Mouse (Mus musculus) forebrain, embryonic 16.5 days (tissue): ENCODE data around the gene Aup1. TPM values are rescaled to one million over a fixed set of nuclear protein-coding genes. Genes with fewer than 3 reads are reported as not detected.

Experiments
- ATAC-seq: fragments of 200-750 bp; cut with Nextera tagmentation; 2 replicates; pipeline ENCODE4 v1.8.0; 2017; ENCODE audit warnings: mild to moderate bottlenecking, moderate library complexity
- H3K27ac ChIP-seq: fragments of 300-500 bp; sonication (generic); 2 replicates; pipeline ENCODE4 v1.5.1; 2014; ENCODE audit warnings: low read length, control low read depth
- H3K27me3 ChIP-seq: fragments of 300-500 bp; sonication (generic); replicated peaks from 2 replicates; pipeline ENCODE4 v1.6.1; 2014; ENCODE audit warnings: low read length; ENCODE audit not compliant: control insufficient read depth, insufficient read depth
- H3K36me3 ChIP-seq: fragments of 300-500 bp; sonication (generic); 2 replicates; pipeline ENCODE4 v1.6.1; 2014; ENCODE audit not compliant: control insufficient read depth, insufficient read depth
- H3K4me1 ChIP-seq: fragments of 300-500 bp; sonication (generic); replicated peaks from 2 replicates; pipeline ENCODE4 v1.6.1; 2014; ENCODE audit warnings: low read length; ENCODE audit not compliant: control insufficient read depth, insufficient read depth
- H3K4me2 ChIP-seq: fragments of 300-500 bp; sonication (generic); 2 replicates; pipeline ENCODE4 v1.6.1; 2014; ENCODE audit warnings: mild to moderate bottlenecking, low read length, control low read depth
- H3K4me3 ChIP-seq: fragments of 300-500 bp; sonication (generic); replicated peaks from 2 replicates; pipeline ENCODE4 v1.5.1; 2014; ENCODE audit warnings: mild to moderate bottlenecking, low read length, control low read depth
- H3K9ac ChIP-seq: fragments of 300-500 bp; sonication (generic); replicated peaks from 2 replicates; pipeline ENCODE4 v1.6.1; 2014; ENCODE audit warnings: low read depth, low read length, control low read depth
- H3K9me3 ChIP-seq: fragments of 300-500 bp; sonication (generic); 2 replicates; pipeline ENCODE4 v1.6.1; 2016; ENCODE audit warnings: low read length; ENCODE audit not compliant: control insufficient read depth
- WGBS: fragments of 180-500 bp; shearing (Covaris S2); extraction: QIAGEN DNeasy Blood & Tissue Kit; methylation state at CpG from one replicate; pipeline ENCODE4 v1.1.7; 2014; 5-methylcytosine and 5-hydroxymethylcytosine counted together
- polyA plus RNA-seq: library from polyadenylated mRNA; unstranded; fragments of >200 nt; fragmentation: Nextera tagmentation; extraction: Ambion mirVana; gene quantifications from 2 replicates; pipeline ENCODE4 v1.2.1, GENCODE M21; 2015

The Aup1 gene
- polyA plus RNA-seq, 1 experiment from 2014 or later, result 186 TPM

GRCm38 (mm10) chr6:83037188-83037587 lies 17.1 kb upstream of the Aup1 start:
- H3K27me3 ChIP-seq, result peaks cover 9% of the 10 kb centered on the region
- WGBS, result 76% methylated on average over 8 of the region's 8 CpGs
- H3K9ac ChIP-seq, result no peak overlapping the region
- H3K27ac ChIP-seq, result no peak overlapping the region
- no peak overlapping the region for H3K4me3 ChIP-seq
- no peaks in the 10 kb centered on the region for H3K36me3 ChIP-seq
- ATAC-seq, result no peak
- no peak overlapping the region for H3K4me2 ChIP-seq
- peaks cover 28% of the 10 kb centered on the region for H3K4me1 ChIP-seq
- H3K9me3 ChIP-seq, result no peaks in the 10 kb centered on the region

- ATAC-seq, result peak; percentile 53
- H3K27ac ChIP-seq, result no peak overlapping the region
- H3K4me3 ChIP-seq, result peak overlapping the region; percentile 40
- peaks cover 16% of the 10 kb centered on the region for H3K4me1 ChIP-seq
- no peaks in the 10 kb centered on the region for H3K36me3 ChIP-seq
- peak overlapping the region; percentile 43 for H3K9ac ChIP-seq
- H3K9me3 ChIP-seq, result no peaks in the 10 kb centered on the region
- peaks cover under 1% of the 10 kb centered on the region; the same call in 1 of the 2 replicates for H3K27me3 ChIP-seq
- peak overlapping the region; percentile 75 for H3K4me2 ChIP-seq
- 7% methylated on average over 24 of the region's 24 CpGs for WGBS
Observed at GRCm38 (mm10) chr6:83038496-83039012, 15.8 kb upstream of the Aup1 start.

- Histone ChIP-seq H3K4me1 (peaks cover 8% of the 10 kb centered on the region), H3K36me3 (no peaks in the 10 kb centered on the region), H3K4me3 (no peak overlapping the region), H3K4me2 (no peak overlapping the region), H3K9ac (no peak overlapping the region), H3K9me3 (no peaks in the 10 kb centered on the region), H3K27me3 (no peaks in the 10 kb centered on the region), H3K27ac (no peak overlapping the region)
- no peak for ATAC-seq
- 70% methylated on average over 5 of the region's 5 CpGs for WGBS
Observed at GRCm38 (mm10) chr6:83040601-83041000, 13.7 kb upstream of the Aup1 start.

GRCm38 (mm10) chr6:83043561-83043960 lies 10.8 kb upstream of the Aup1 start:
- ATAC-seq, result no peak
- H3K4me3 ChIP-seq, result no peak overlapping the region
- H3K27ac ChIP-seq, result no peak overlapping the region
- 65% methylated on average over 6 of the region's 6 CpGs for WGBS
- H3K36me3 ChIP-seq, result no peaks in the 10 kb centered on the region
- no peaks in the 10 kb centered on the region for H3K9me3 ChIP-seq
- no peaks in the 10 kb centered on the region for H3K27me3 ChIP-seq
- H3K4me2 ChIP-seq, result no peak overlapping the region
- no peak overlapping the region for H3K9ac ChIP-seq
- H3K4me1 ChIP-seq, result peaks cover 3% of the 10 kb centered on the region

GRCm38 (mm10) chr6:83043993-83044392 lies 10.3 kb upstream of the Aup1 start:
- WGBS, result 90% methylated on average over 5 of the region's 5 CpGs
- no peak for ATAC-seq
- no peak overlapping the region for H3K4me3 ChIP-seq
- H3K4me2 ChIP-seq, result no peak overlapping the region
- no peak overlapping the region for H3K27ac ChIP-seq
- H3K27me3 ChIP-seq, result no peaks in the 10 kb centered on the region
- H3K36me3 ChIP-seq, result no peaks in the 10 kb centered on the region
- no peaks in the 10 kb centered on the region for H3K4me1 ChIP-seq
- H3K9me3 ChIP-seq, result no peaks in the 10 kb centered on the region
- no peak overlapping the region for H3K9ac ChIP-seq

- Histone ChIP-seq H3K9me3 (no peaks in the 10 kb centered on the region), H3K4me3 (no peak overlapping the region), H3K4me2 (no peak overlapping the region), H3K36me3 (no peaks in the 10 kb centered on the region), H3K27me3 (no peaks in the 10 kb centered on the region), H3K27ac (no peak overlapping the region), H3K4me1 (no peaks in the 10 kb centered on the region), H3K9ac (no peak overlapping the region)
- no peak for ATAC-seq
- WGBS, result 78% methylated on average over 9 of the region's 9 CpGs
Observed at GRCm38 (mm10) chr6:83044742-83045141, 9.6 kb upstream of the Aup1 start.

- no peak for ATAC-seq
- Histone ChIP-seq H3K27me3 (no peaks in the 10 kb centered on the region), H3K36me3 (peaks cover 6% of the 10 kb centered on the region; the same call in 1 of the 2 replicates), H3K27ac (no peak overlapping the region), H3K4me1 (peaks cover 13% of the 10 kb centered on the region), H3K9ac (no peak overlapping the region), H3K9me3 (no peaks in the 10 kb centered on the region), H3K4me2 (no peak overlapping the region), H3K4me3 (no peak overlapping the region)
- WGBS, result 75% methylated on average over 10 of the region's 10 CpGs
Observed at GRCm38 (mm10) chr6:83049367-83049766, 5.0 kb upstream of the Aup1 start.

GRCm38 (mm10) chr6:83053136-83053960 lies 973 bp upstream of the Aup1 start:
- peak overlapping the region; percentile 98 for H3K4me3 ChIP-seq
- H3K4me2 ChIP-seq, result peak overlapping the region; percentile 91
- WGBS, result 3% methylated on average over 26 of the region's 26 CpGs
- peaks cover 24% of the 10 kb centered on the region for H3K4me1 ChIP-seq
- H3K9ac ChIP-seq, result peak overlapping the region; percentile 94
- peak overlapping the region; percentile 88 for H3K27ac ChIP-seq
- no peaks in the 10 kb centered on the region for H3K27me3 ChIP-seq
- no peak for ATAC-seq
- H3K9me3 ChIP-seq, result no peaks in the 10 kb centered on the region
- peaks cover 6% of the 10 kb centered on the region; the same call in 1 of the 2 replicates for H3K36me3 ChIP-seq

GRCm38 (mm10) chr6:83054871-83055431 lies 630 bp downstream of the Aup1 start, which contains the start of gene Htra2:
Htra2 (minus strand) TSS chr6:83055273.
- 0 out of 2 replicates have a peak, but pooled peaks cover under 1% of the 10 kb centered on the region for H3K27me3 ChIP-seq
- WGBS, result under 1% methylated on average over 50 of the region's 50 CpGs
- H3K9ac ChIP-seq, result peak within 1 kb of the TSS; percentile 94
- H3K36me3 ChIP-seq, result peaks cover 6% of the 10 kb centered on the region; the same call in 1 of the 2 replicates
- H3K9me3 ChIP-seq, result no peaks in the 10 kb centered on the region
- peaks cover 24% of the 10 kb centered on the region for H3K4me1 ChIP-seq
- peak within 1 kb of the TSS; percentile 91 for H3K4me2 ChIP-seq
- H3K4me3 ChIP-seq, result peak within 1 kb of the TSS; percentile 98
- peak; percentile 26 for ATAC-seq
- peak within 1 kb of the TSS; percentile 88 for H3K27ac ChIP-seq
